Mouse (Mus musculus): ENCODE data around the gene Gabrb3. TPM values are rescaled to one million over a fixed set of nuclear protein-coding genes. Genes with fewer than 3 reads are reported as not detected.

Gene Gabrb3
- polyA plus RNA-seq, 1 experiment, result 0.27 TPM

DNA sequence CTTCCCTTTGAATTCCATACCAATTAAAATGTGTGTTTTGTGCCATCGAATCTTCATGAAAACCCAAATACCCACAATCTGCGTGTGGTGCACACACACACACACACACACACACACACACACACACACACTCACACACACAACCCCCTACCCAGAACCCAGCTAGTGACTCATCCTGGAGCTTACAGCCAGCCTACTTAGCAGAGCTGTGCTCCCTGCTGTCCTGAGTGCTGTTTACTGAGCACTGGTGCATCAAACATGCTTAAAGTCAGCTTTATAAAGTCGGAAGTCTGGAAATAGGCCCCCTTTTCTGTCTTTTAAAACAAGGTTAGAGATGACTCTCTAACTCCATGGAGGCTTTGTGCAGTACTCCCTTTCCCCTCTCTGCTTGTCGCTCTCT, 83.3 kb downstream of the Gabrb3 start:
- TF ChIP-seq POLR2A (IDR thresholded peaks at IDR 0.05; ENCODE audit: borderline replicate concordance, control insufficient read depth, low read depth, low read length) (no peak), CTCF (IDR thresholded peaks at IDR 0.05; ENCODE audit: control insufficient read depth, insufficient read depth, low read length) (no peak)
- H3K4me3 ChIP-seq (replicated peaks; ENCODE audit: control insufficient read depth, low read depth, low read length), result no peak overlapping the region
- no peak overlapping the region for H3K27ac ChIP-seq (ENCODE audit: control insufficient read depth, insufficient read depth, low read depth, low read length, poor library complexity)
- no peaks in the 10 kb centered on the region for H3K4me1 ChIP-seq (ENCODE audit: control insufficient read depth, insufficient read depth, low read length)
- 63% methylated on average over 4 of the region's 4 CpGs for WGBS

DNA sequence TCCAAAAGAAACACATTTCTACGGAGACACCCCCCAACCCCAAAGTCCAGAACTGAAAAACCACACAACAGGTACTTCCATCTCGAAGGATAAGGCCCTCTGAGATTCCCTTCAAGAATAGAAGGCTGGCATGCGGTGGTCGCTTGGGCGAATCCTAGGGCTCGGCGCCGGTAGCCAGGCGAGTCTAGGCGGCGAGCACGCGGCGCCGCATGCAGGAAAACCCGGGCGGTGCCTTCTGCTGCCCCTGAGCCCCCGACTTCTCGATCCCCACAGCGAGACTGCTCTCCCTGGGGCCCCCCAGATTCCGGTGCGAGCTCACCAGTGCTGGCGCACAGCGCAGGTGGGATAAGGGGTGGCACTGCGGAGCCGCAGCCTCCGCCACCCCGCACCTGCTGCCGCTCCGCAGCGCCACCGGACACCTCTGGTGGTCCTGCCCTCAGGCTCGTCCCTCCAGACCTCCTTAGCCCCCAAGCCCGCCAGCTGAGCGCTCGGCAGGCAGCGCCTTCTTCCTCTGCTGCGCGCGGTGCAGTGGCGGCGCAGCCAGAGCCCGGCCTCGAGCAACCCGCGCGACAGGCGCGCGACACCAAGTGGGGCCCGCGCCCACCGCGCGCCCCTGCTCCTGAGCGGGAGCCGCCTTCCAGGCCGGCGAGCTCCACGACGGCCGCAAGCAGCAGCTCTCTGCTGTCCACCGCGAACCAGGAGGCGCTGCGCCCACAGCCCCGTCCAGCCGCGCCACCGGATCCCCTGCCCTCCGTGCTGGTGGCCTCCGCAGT, 89.6 kb downstream of the Gabrb3 start:
- TF ChIP-seq POLR2A (IDR thresholded peaks at IDR 0.05; ENCODE audit: borderline replicate concordance, control insufficient read depth, low read depth, low read length), result no peak
- no peak for TF ChIP-seq CTCF (IDR thresholded peaks at IDR 0.05; ENCODE audit: control insufficient read depth, insufficient read depth, low read length)
- Histone ChIP-seq H3K4me1 (ENCODE audit: control insufficient read depth, insufficient read depth, low read length) (no peaks in the 10 kb centered on the region), H3K27ac (ENCODE audit: control insufficient read depth, insufficient read depth, low read depth, low read length, poor library complexity) (no peak overlapping the region), H3K4me3 (replicated peaks; ENCODE audit: control insufficient read depth, low read depth, low read length) (no peak overlapping the region)
- WGBS, result 10% methylated on average over 66 of the region's 72 CpGs

DNA sequence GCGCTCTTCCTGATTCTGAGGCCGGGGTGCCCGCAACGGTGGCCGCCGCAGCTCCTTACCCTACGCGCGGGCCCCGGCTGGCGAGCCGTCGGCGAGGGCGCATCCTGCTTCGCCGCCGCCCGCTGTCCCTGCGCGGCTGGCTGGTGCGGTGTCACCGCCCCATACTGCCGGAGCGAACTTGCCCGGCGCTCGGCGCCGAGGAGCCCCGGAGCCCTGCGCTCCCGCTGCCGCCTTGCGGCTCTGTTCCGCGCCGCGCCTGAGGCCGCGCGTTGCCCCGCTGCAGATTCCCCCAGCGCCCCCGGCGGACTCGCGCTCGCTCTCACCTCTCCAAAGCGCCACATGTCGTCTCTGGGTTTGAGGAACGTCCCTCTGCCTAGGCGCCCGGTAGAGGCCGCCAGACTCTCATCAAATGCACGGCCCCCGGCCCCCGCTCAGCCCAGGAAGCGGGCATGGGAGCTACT, 90.2 kb downstream of the Gabrb3 start, which contains the start of gene Gabra5:
TSS of gene Gabra5 (minus strand) at position 379 of the 461 bp plus-strand sequence.
- 3% methylated on average over 59 of the region's 59 CpGs for WGBS
- TF ChIP-seq CTCF (IDR thresholded peaks at IDR 0.05; ENCODE audit: control insufficient read depth, insufficient read depth, low read length), result no peak
- no peak for TF ChIP-seq POLR2A (IDR thresholded peaks at IDR 0.05; ENCODE audit: borderline replicate concordance, control insufficient read depth, low read depth, low read length)
- Histone ChIP-seq H3K4me3 (replicated peaks; ENCODE audit: control insufficient read depth, low read depth, low read length) (no peak within 1 kb of the TSS), H3K27ac (ENCODE audit: control insufficient read depth, insufficient read depth, low read depth, low read length, poor library complexity) (no peak within 1 kb of the TSS; the same call in 1 of the 2 replicates), H3K4me1 (ENCODE audit: control insufficient read depth, insufficient read depth, low read length) (no peaks in the 10 kb centered on the region)

DNA sequence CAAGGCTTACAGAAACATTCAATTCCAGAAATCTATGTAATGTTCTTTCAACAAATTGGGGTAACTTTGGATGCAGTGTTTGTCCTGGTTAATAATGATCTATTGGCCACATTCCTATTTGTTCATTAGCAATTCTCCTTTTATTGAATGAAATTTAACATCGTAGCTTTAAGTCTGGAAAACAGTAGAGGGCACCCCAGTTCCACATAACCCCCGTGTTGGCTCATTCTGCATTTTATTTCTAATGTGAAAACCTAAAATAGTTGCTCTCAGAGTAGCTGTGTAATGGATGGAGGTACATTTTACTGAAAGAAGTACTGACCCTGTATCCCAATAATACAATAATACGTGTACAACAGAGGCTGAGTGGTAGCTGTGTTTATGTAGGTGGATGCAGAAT, 93.5 kb downstream of the Gabrb3 start:
- 24% methylated on average over 3 of the region's 3 CpGs for WGBS

DNA sequence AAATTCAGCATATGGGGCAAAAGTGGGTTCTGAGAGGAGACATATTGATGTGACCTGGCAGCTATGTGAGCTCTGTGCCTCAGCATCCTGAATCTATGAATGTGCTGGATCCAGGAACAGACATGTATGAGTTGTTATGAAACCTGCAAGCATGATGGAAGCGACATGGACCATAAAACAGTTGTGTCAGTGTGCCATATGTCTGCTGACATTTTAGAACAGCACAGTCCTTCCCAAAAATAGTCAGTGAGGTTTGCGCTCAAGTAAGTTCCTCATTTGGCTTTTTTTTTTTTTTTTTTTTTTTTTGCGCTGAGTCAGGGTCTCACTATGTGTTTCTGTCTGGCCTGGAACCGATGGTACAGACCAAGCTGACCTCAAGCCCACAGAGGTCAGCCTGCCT, 110.0 kb downstream of the Gabrb3 start:
- WGBS, result 11% methylated on average over 4 of the region's 4 CpGs
- TF ChIP-seq POLR2A (IDR thresholded peaks at IDR 0.05; ENCODE audit: borderline replicate concordance, control insufficient read depth, low read depth, low read length) (no peak), CTCF (IDR thresholded peaks at IDR 0.05; ENCODE audit: control insufficient read depth, insufficient read depth, low read length) (no peak)
- H3K4me1 ChIP-seq (ENCODE audit: control insufficient read depth, insufficient read depth, low read length), result no peaks in the 10 kb centered on the region
- H3K27ac ChIP-seq (ENCODE audit: control insufficient read depth, insufficient read depth, low read depth, low read length, poor library complexity), result no peak overlapping the region
- H3K4me3 ChIP-seq (replicated peaks; ENCODE audit: control insufficient read depth, low read depth, low read length), result no peak overlapping the region

More for the DNA sequence above, 93.5 kb downstream of the Gabrb3 start:
- TF ChIP-seq POLR2A (IDR thresholded peaks at IDR 0.05; ENCODE audit: borderline replicate concordance, control insufficient read depth, low read depth, low read length) (no peak), CTCF (IDR thresholded peaks at IDR 0.05; ENCODE audit: control insufficient read depth, insufficient read depth, low read length) (no peak)
- no peak overlapping the region for H3K4me3 ChIP-seq (replicated peaks; ENCODE audit: control insufficient read depth, low read depth, low read length)
- H3K27ac ChIP-seq (ENCODE audit: control insufficient read depth, insufficient read depth, low read depth, low read length, poor library complexity), result no peak overlapping the region
- no peaks in the 10 kb centered on the region for H3K4me1 ChIP-seq (ENCODE audit: control insufficient read depth, insufficient read depth, low read length)

DNA sequence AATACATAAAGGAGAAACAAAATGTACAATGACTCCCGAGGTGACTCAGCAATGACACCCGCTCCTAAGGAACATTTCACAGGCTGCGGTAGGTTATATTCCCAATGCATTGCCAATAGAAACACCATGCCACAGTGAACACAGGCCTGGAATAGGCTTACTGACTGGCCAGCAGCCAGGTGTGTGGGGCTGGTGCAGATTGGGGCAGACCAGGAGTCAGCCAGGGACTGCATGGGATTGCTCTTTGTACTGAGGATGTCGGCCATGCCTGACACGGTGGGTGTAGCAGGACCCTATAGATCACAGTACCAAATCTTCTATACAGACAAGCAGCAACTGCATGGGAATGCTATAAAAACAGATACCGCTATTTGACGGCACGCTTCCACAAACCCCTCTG, 110.5 kb downstream of the Gabrb3 start:
- TF ChIP-seq POLR2A (IDR thresholded peaks at IDR 0.05; ENCODE audit: borderline replicate concordance, control insufficient read depth, low read depth, low read length), result no peak
- no peak for TF ChIP-seq CTCF (IDR thresholded peaks at IDR 0.05; ENCODE audit: control insufficient read depth, insufficient read depth, low read length)
- Histone ChIP-seq H3K4me3 (replicated peaks; ENCODE audit: control insufficient read depth, low read depth, low read length) (no peak overlapping the region), H3K27ac (ENCODE audit: control insufficient read depth, insufficient read depth, low read depth, low read length, poor library complexity) (no peak overlapping the region), H3K4me1 (ENCODE audit: control insufficient read depth, insufficient read depth, low read length) (no peaks in the 10 kb centered on the region)
- WGBS, result 83% methylated on average over 8 of the region's 8 CpGs

DNA sequence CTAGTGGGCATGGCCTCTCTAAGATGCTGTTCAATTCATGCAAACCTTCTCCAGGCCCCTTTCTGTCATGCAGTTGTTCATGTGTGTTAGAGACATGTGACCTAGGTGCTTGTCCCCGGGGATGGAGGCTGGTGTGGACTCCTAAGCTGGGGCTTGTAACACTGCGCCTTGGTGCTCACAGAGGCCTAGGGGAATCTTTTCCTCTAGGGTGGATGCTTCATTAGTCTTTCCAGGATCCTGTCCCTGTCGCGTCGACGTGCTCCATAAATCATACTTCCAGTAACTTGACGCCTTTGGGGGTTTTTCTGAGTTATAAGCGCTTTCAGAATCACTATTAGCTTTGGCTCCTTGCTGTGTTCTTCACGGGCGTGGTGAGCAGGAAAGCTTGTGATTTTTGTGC, 113.2 kb downstream of the Gabrb3 start:
- H3K4me1 ChIP-seq (ENCODE audit: control insufficient read depth, insufficient read depth, low read length), result no peaks in the 10 kb centered on the region
- H3K27ac ChIP-seq (ENCODE audit: control insufficient read depth, insufficient read depth, low read depth, low read length, poor library complexity), result no peak overlapping the region
- TF ChIP-seq CTCF (IDR thresholded peaks at IDR 0.05; ENCODE audit: control insufficient read depth, insufficient read depth, low read length), result no peak
- no peak for TF ChIP-seq POLR2A (IDR thresholded peaks at IDR 0.05; ENCODE audit: borderline replicate concordance, control insufficient read depth, low read depth, low read length)
- no peak overlapping the region for H3K4me3 ChIP-seq (replicated peaks; ENCODE audit: control insufficient read depth, low read depth, low read length)
- 81% methylated on average over 10 of the region's 10 CpGs for WGBS

DNA sequence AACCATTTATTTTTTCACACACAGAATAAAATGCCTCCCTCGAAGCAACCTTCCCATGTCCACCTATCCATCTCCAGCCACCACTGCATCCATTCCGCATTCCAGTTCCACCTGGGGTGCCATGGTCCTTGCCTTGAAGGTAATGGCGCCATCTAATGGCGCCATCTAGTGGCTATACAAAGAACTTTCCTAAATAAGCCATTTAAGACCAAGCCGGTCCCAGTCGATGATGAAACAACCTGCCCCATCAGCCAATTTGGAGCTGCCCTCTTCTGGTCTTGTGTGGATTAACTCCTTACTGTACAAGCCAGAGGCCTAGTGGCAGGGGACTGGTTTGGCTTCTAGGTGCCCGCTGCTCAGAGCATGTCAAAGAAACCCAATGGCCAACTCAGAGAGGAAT, 119.1 kb downstream of the Gabrb3 start:
- 22% methylated on average over 7 of the region's 7 CpGs for WGBS
- TF ChIP-seq CTCF (IDR thresholded peaks at IDR 0.05; ENCODE audit: control insufficient read depth, insufficient read depth, low read length), result no peak
- TF ChIP-seq POLR2A (IDR thresholded peaks at IDR 0.05; ENCODE audit: borderline replicate concordance, control insufficient read depth, low read depth, low read length), result no peak
- no peak overlapping the region for H3K27ac ChIP-seq (ENCODE audit: control insufficient read depth, insufficient read depth, low read depth, low read length, poor library complexity)
- H3K4me1 ChIP-seq (ENCODE audit: control insufficient read depth, insufficient read depth, low read length), result no peaks in the 10 kb centered on the region
- H3K4me3 ChIP-seq (replicated peaks; ENCODE audit: control insufficient read depth, low read depth, low read length), result no peak overlapping the region
